Mouse (Mus musculus): Measurements from ENCODE around the gene Serpinh1. TPM values are rescaled to one million over a fixed set of nuclear protein-coding genes. Genes with fewer than 3 reads are reported as not detected.
"Not testable (repeated sequence)": the region's sequence is repeated elsewhere in the genome, so short reads cannot be mapped to it uniquely, and the experiment has no call there.

The Serpinh1 gene
- polyA plus RNA-seq, 1 experiment from 2014 or later, result 38.7 TPM

DNA sequence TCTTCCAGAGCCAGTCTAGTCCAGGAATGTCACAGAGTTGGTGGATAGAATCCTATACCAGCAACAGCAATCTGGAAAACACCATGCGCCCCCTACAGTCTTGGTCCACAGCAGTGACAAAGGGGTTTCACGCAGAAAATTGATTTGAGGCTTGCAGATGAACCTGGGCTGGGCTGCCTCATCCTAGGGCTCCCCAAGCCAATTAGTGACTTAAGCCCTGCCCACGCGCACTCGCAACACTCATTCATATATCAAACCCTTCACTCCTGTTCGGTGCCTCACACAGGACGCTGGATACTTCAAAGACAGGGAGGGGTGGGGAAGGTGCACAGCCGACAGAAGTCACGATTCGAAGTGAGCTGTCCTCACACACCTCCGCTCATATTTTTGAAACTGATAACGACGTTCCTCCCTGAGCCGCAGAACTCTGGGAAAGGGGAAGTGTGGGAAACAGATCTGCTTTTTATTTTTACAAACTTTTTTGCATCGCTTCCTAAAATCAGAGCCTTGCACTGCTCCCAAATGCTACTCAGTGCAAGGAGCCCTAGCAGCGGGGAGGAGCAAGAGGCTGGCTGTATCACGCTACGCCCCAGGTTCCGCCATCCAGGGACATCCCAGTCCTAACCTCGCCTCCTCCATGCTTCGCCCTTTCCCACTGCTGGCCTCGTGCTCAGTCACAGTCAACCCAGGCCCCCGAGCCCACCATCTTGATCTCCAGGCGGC is 27.6 kb upstream of the Serpinh1 start:
- Histone ChIP-seq H3K4me3 (ENCODE audit: low read depth, low read length) (peak overlapping the region; percentile 50), H3K9me3 (ENCODE audit: control insufficient read depth, low read length) (no peaks in the 10 kb centered on the region), H3K9ac (replicated peaks; ENCODE audit: low read depth, low read length) (peak overlapping the region; percentile 83), H3K4me1 (ENCODE audit: control insufficient read depth, insufficient read depth, low read length) (peaks cover 21% of the 10 kb centered on the region), H3K27me3 (ENCODE audit: control insufficient read depth, insufficient read depth, low read length) (no peaks in the 10 kb centered on the region), H3K4me2 (ENCODE audit: low read depth, low read length) (peak overlapping the region; percentile 75), H3K27ac (ENCODE audit: low read depth, low read length) (peak overlapping the region; percentile 98), H3K36me3 (ENCODE audit: control insufficient read depth, insufficient read depth, low read length) (no peaks in the 10 kb centered on the region)
- peak; percentile 70 for ATAC-seq (ENCODE audit: low read depth)
- WGBS, result under 1% methylated on average over 24 of the region's 24 CpGs

DNA sequence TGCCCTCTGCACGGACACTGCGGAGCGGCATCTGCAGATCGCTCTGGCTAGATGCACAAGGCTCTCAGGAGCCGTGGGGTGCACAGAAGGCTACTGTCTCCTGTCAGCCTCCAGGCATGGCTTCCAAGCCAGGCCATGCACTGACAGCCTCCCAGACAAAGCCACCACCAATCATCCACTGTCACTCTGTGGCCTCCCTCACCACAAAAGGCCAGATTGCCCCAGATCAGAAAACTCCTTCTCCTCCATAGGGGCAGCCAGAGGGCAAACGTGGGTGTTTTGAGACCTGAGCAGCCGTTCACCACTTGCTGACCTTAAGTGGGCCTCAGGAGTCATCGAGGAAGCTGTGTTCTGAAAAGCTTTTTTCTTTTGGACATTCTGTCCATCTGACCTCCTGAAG is 25.8 kb upstream of the Serpinh1 start:
- ATAC-seq (ENCODE audit: low read depth), result no peak
- no peak overlapping the region for H3K4me3 ChIP-seq (ENCODE audit: low read depth, low read length)
- H3K4me2 ChIP-seq (ENCODE audit: low read depth, low read length), result no peak overlapping the region
- H3K4me1 ChIP-seq (ENCODE audit: control insufficient read depth, insufficient read depth, low read length), result peaks cover 8% of the 10 kb centered on the region; the same call in 1 of the 2 replicates
- no peaks in the 10 kb centered on the region for H3K27me3 ChIP-seq (ENCODE audit: control insufficient read depth, insufficient read depth, low read length)
- no peaks in the 10 kb centered on the region for H3K9me3 ChIP-seq (ENCODE audit: control insufficient read depth, low read length)
- WGBS, result 31% methylated on average over 8 of the region's 8 CpGs
- no peak overlapping the region; the same call in 1 of the 2 replicates for H3K9ac ChIP-seq (replicated peaks; ENCODE audit: low read depth, low read length)
- H3K36me3 ChIP-seq (ENCODE audit: control insufficient read depth, insufficient read depth, low read length), result no peaks in the 10 kb centered on the region
- H3K27ac ChIP-seq (ENCODE audit: low read depth, low read length), result no peak overlapping the region

DNA sequence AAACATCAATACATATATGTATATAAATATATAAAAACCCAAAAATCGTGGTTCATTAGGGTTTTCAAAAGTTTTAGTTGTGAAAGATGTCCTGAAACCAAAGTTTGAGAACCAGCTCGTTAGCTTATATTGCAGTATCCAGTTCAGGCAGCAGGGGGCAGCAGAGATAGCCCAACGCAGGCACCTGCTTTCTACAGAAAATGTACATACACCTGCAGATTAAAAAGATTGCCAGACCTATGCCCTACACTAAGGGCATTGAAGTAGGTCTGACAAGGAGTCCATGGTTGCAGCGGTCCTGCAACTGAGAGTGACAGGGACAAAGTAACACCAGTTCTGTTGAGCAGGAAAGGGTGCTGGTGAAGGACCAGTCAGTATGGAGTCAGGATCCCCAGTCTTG is 22.4 kb upstream of the Serpinh1 start:
- whole genome bisulfite sequencing, result 5% methylated on average over 4 of the region's 4 CpGs
- Histone ChIP-seq H3K27ac (ENCODE audit: low read depth, low read length) (no peak overlapping the region), H3K9me3 (ENCODE audit: control insufficient read depth, low read length) (no peaks in the 10 kb centered on the region), H3K27me3 (ENCODE audit: control insufficient read depth, insufficient read depth, low read length) (no peaks in the 10 kb centered on the region), H3K4me1 (ENCODE audit: control insufficient read depth, insufficient read depth, low read length) (peaks cover 4% of the 10 kb centered on the region; the same call in 1 of the 2 replicates), H3K9ac (replicated peaks; ENCODE audit: low read depth, low read length) (no peak overlapping the region), H3K4me3 (ENCODE audit: low read depth, low read length) (no peak overlapping the region), H3K4me2 (ENCODE audit: low read depth, low read length) (no peak overlapping the region), H3K36me3 (ENCODE audit: control insufficient read depth, insufficient read depth, low read length) (no peaks in the 10 kb centered on the region)
- ATAC-seq (ENCODE audit: low read depth), result no peak

DNA sequence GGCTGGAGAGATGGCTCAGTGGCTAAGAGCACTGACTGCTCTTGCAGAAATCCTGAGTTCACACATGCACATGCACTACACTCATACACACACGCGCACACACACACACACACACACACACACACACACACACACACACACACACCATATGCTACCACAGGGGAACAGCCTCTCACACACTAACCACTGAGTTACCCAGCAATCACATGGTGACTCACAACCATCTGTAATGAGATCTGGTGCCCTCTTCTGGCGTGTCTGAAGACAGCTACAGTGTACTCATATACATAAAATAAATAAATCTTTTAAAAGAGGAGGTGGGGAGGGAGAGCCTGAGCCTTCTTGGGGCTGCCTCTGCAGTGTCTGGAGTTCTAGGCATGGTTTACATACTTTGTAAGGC is 21.3 kb upstream of the Serpinh1 start:
- not testable (repeated sequence) for H3K4me3 ChIP-seq (ENCODE audit: low read depth, low read length); H3K9me3 ChIP-seq (ENCODE audit: control insufficient read depth, low read length); H3K36me3 ChIP-seq (ENCODE audit: control insufficient read depth, insufficient read depth, low read length); H3K27me3 ChIP-seq (ENCODE audit: control insufficient read depth, insufficient read depth, low read length); H3K9ac ChIP-seq (replicated peaks; ENCODE audit: low read depth, low read length); H3K4me1 ChIP-seq (ENCODE audit: control insufficient read depth, insufficient read depth, low read length); H3K4me2 ChIP-seq (ENCODE audit: low read depth, low read length); ATAC-seq (ENCODE audit: low read depth); H3K27ac ChIP-seq (ENCODE audit: low read depth, low read length)
- 63% methylated on average over 3 of the region's 3 CpGs for WGBS

DNA sequence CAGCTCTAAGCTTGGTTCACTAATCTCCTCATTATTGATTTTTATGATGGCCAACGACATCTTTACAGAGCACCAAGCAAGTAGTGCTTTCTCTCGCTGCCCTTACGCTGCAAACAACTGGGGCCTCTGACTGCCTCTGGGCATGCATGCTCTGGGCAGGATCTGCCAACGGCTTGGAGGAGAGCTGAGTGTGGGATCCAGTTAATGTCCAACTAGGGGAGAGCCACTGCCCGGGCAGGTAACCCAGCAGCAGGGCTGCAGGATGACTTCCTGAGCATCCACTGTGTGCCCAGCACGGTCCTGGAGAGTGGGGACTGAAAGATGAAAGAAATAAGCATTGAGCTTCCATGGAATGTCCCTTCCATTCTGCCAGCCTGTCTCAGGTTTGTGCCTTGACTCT is 13.7 kb upstream of the Serpinh1 start:
- Histone ChIP-seq H3K36me3 (ENCODE audit: control insufficient read depth, insufficient read depth, low read length) (no peaks in the 10 kb centered on the region), H3K27ac (ENCODE audit: low read depth, low read length) (no peak overlapping the region), H3K4me1 (ENCODE audit: control insufficient read depth, insufficient read depth, low read length) (no peaks in the 10 kb centered on the region), H3K27me3 (ENCODE audit: control insufficient read depth, insufficient read depth, low read length) (no peaks in the 10 kb centered on the region), H3K9ac (replicated peaks; ENCODE audit: low read depth, low read length) (no peak overlapping the region), H3K4me2 (ENCODE audit: low read depth, low read length) (no peak overlapping the region), H3K9me3 (ENCODE audit: control insufficient read depth, low read length) (no peaks in the 10 kb centered on the region), H3K4me3 (ENCODE audit: low read depth, low read length) (no peak overlapping the region)
- WGBS, result 65% methylated on average over 6 of the region's 6 CpGs
- no peak for ATAC-seq (ENCODE audit: low read depth)

DNA sequence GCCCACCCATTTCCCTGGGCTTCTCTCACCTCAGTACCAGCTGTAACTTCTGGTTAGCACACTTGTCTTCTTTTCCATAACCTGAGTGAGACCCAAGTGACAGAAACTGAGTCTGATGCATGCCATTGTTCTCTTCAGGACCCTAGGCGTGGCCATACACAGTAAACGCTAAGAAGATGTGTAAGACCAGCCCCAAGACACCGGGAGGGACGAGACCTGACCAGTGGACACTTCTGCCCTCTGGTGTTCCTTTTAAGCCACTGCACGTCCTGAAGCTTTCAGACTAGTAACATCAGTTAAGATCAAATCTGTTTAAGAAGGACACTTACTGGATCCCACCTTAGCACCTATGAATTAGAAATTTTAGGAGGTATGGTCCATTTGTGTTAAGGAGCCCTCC is 12.0 kb upstream of the Serpinh1 start:
- Histone ChIP-seq H3K27me3 (ENCODE audit: control insufficient read depth, insufficient read depth, low read length) (no peaks in the 10 kb centered on the region), H3K9ac (replicated peaks; ENCODE audit: low read depth, low read length) (no peak overlapping the region), H3K4me3 (ENCODE audit: low read depth, low read length) (no peak overlapping the region), H3K4me1 (ENCODE audit: control insufficient read depth, insufficient read depth, low read length) (peaks cover 9% of the 10 kb centered on the region), H3K27ac (ENCODE audit: low read depth, low read length) (no peak overlapping the region), H3K36me3 (ENCODE audit: control insufficient read depth, insufficient read depth, low read length) (no peaks in the 10 kb centered on the region), H3K4me2 (ENCODE audit: low read depth, low read length) (peak overlapping the region; percentile 1; the same call in 1 of the 2 replicates), H3K9me3 (ENCODE audit: control insufficient read depth, low read length) (no peaks in the 10 kb centered on the region)
- 0% methylated on average over 5 of the region's 5 CpGs for WGBS
- peak; percentile 45 for ATAC-seq (ENCODE audit: low read depth)

DNA sequence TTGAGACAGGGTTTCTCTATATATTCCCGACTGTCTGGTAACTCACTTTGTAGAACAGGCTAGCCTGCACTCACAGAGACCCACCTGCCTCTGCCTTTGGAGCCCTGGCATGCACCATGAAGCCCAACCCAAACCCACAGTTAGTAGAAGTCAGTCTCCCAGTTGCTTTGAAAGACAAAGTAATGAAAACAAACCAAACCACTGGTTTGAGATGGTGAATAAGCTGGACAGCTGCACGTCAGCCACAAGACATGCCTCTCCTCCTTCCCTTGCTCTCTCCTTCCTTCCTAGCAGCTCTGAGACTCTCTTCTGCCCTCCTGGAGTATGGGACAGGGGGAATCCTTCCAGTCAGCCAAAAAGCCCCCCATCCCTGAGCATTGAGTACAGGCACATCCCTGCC is 9.1 kb upstream of the Serpinh1 start:
- Histone ChIP-seq H3K27me3 (ENCODE audit: control insufficient read depth, insufficient read depth, low read length) (no peaks in the 10 kb centered on the region), H3K9ac (replicated peaks; ENCODE audit: low read depth, low read length) (no peak overlapping the region), H3K4me1 (ENCODE audit: control insufficient read depth, insufficient read depth, low read length) (peaks cover 17% of the 10 kb centered on the region), H3K27ac (ENCODE audit: low read depth, low read length) (no peak overlapping the region), H3K36me3 (ENCODE audit: control insufficient read depth, insufficient read depth, low read length) (no peaks in the 10 kb centered on the region), H3K4me3 (ENCODE audit: low read depth, low read length) (no peak overlapping the region), H3K9me3 (ENCODE audit: control insufficient read depth, low read length) (no peaks in the 10 kb centered on the region), H3K4me2 (ENCODE audit: low read depth, low read length) (no peak overlapping the region)
- no peak for ATAC-seq (ENCODE audit: low read depth)
- 90% methylated on average over 2 of the region's 2 CpGs for WGBS

DNA sequence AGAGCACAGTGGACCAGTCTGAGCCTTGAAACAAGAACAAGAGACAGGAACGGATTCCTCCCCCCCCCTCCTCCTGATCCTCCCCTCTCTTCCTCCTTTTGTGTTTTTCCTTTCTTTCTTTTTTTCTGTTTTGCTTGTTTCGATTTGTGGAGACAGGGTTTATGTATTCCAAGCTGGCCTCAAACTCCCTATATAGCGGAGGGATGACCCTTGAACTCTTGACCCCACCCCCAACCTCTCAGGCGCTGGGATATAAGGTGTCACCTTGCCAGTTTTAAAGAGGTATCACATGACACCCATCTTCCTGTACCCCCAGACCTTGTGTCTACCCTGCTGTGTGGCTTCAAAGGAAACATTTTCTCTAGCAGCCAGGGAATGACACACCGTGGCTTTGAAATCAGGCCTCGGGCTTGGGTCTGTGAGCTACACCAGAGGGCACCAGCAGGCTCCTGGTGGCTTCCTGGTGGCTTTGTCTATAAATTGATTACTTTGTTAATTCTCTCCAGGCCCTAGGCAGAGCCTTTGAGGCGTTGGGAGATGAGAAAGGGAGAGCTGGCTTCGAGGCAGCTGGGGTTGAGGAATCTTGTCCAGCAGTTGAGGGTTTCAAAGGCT is 7.9 kb upstream of the Serpinh1 start:
- Histone ChIP-seq H3K4me1 (ENCODE audit: control insufficient read depth, insufficient read depth, low read length) (peaks cover 26% of the 10 kb centered on the region), H3K9ac (replicated peaks; ENCODE audit: low read depth, low read length) (no peak overlapping the region; the same call in 1 of the 2 replicates), H3K4me2 (ENCODE audit: low read depth, low read length) (peak overlapping the region; percentile 7; the same call in 1 of the 2 replicates), H3K27me3 (ENCODE audit: control insufficient read depth, insufficient read depth, low read length) (no peaks in the 10 kb centered on the region), H3K27ac (ENCODE audit: low read depth, low read length) (peak overlapping the region; percentile 94), H3K4me3 (ENCODE audit: low read depth, low read length) (no peak overlapping the region), H3K9me3 (ENCODE audit: control insufficient read depth, low read length) (no peaks in the 10 kb centered on the region), H3K36me3 (ENCODE audit: control insufficient read depth, insufficient read depth, low read length) (no peaks in the 10 kb centered on the region)
- WGBS, result 13% methylated on average over 8 of the region's 8 CpGs
- no peak for ATAC-seq (ENCODE audit: low read depth)

DNA sequence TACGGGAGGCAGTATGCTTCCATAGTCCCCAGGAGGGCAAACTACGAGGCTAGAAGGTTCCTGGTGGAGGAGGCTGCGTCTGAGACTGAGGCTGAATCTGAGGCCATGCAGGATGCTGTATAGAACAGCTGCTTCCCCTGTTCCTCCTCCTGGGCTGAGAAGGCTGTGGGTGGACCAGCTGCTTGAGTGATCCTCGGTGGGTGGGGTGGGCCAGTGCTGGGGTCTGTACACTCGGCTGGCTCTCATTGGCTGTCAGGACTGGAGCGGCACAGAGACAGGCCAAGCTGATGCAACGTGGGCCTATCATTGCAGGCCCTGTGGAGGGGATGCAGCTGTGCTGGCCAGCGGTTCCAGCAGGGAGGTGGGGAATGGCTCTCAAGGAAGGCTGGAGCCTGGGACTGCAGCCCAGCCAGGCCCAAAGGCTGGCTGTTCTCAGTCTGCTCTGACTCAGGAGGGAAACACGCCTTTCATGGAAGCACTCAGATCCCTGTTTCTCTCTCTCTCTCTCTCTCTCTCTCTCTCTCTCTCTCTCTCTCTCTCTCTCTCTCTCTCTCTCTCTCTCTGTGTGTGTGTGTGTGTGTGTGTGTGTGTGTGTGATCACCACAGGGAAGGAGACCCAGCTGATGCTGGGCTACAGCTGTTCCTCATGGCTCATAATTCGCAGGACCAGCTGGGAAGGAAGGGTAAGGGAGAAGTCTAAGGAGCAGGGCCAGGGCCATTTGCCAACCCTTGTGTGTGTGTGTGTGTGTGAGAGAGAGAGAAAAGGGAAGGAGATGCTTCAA is 7.2 kb upstream of the Serpinh1 start:
- no peaks in the 10 kb centered on the region for H3K36me3 ChIP-seq (ENCODE audit: control insufficient read depth, insufficient read depth, low read length)
- H3K9ac ChIP-seq (replicated peaks; ENCODE audit: low read depth, low read length), result peak overlapping the region; percentile 30
- peak overlapping the region; percentile 7; the same call in 1 of the 2 replicates for H3K4me2 ChIP-seq (ENCODE audit: low read depth, low read length)
- WGBS, result 4% methylated on average over 10 of the region's 10 CpGs
- peak; percentile 99 for ATAC-seq (ENCODE audit: low read depth)
- no peak overlapping the region for H3K4me3 ChIP-seq (ENCODE audit: low read depth, low read length)
- H3K27ac ChIP-seq (ENCODE audit: low read depth, low read length), result peak overlapping the region; percentile 94
- no peaks in the 10 kb centered on the region for H3K9me3 ChIP-seq (ENCODE audit: control insufficient read depth, low read length)
- peaks cover 33% of the 10 kb centered on the region for H3K4me1 ChIP-seq (ENCODE audit: control insufficient read depth, insufficient read depth, low read length)
- no peaks in the 10 kb centered on the region for H3K27me3 ChIP-seq (ENCODE audit: control insufficient read depth, insufficient read depth, low read length)
